Mouse (Mus musculus): Measurements from ENCODE around the gene Hormad2. TPM values are rescaled to one million over a fixed set of nuclear protein-coding genes. Genes with fewer than 3 reads are reported as not detected.
A peak's percentile ranks its signal among the peaks of the same experiment; 100 is the strongest.

The Hormad2 gene
- polyA plus RNA-seq, 1 experiment, result not detected

- 84% methylated on average over 1 of the region's 1 CpGs for whole genome bisulfite sequencing
- no peaks in the 10 kb centered on the region; the same call in 1 of the 2 replicates for H3K4me1 ChIP-seq (ENCODE audit: control insufficient read depth, insufficient read depth, low read length)
- H3K27ac ChIP-seq (ENCODE audit: control insufficient read depth, insufficient read depth, low read depth, low read length, poor library complexity), result no peak overlapping the region
- no peak overlapping the region for H3K4me3 ChIP-seq (replicated peaks; ENCODE audit: control insufficient read depth, low read depth, low read length)
- TF ChIP-seq POLR2A (IDR thresholded peaks at IDR 0.05; ENCODE audit: borderline replicate concordance, control insufficient read depth, low read depth, low read length) (no peak), CTCF (IDR thresholded peaks at IDR 0.05; ENCODE audit: control insufficient read depth, insufficient read depth, low read length) (no peak)
Observed at GRCm38 (mm10) chr11:4437318-4437717, 3.6 kb downstream of the Hormad2 start.

GRCm38 (mm10) chr11:4436631-4437030 lies 4.3 kb downstream of the Hormad2 start:
- Histone ChIP-seq H3K4me1 (ENCODE audit: control insufficient read depth, insufficient read depth, low read length) (no peaks in the 10 kb centered on the region), H3K27ac (ENCODE audit: control insufficient read depth, insufficient read depth, low read depth, low read length, poor library complexity) (no peak overlapping the region), H3K4me3 (replicated peaks; ENCODE audit: control insufficient read depth, low read depth, low read length) (no peak overlapping the region)
- 65% methylated on average over 3 of the region's 3 CpGs for WGBS
- TF ChIP-seq CTCF (IDR thresholded peaks at IDR 0.05; ENCODE audit: control insufficient read depth, insufficient read depth, low read length) (no peak), POLR2A (IDR thresholded peaks at IDR 0.05; ENCODE audit: borderline replicate concordance, control insufficient read depth, low read depth, low read length) (no peak)

GRCm38 (mm10) chr11:4434461-4434860 lies 6.4 kb downstream of the Hormad2 start:
- no peak for TF ChIP-seq CTCF (IDR thresholded peaks at IDR 0.05; ENCODE audit: control insufficient read depth, insufficient read depth, low read length)
- TF ChIP-seq POLR2A (IDR thresholded peaks at IDR 0.05; ENCODE audit: borderline replicate concordance, control insufficient read depth, low read depth, low read length), result no peak
- 64% methylated on average over 4 of the region's 4 CpGs for WGBS
- Histone ChIP-seq H3K4me3 (replicated peaks; ENCODE audit: control insufficient read depth, low read depth, low read length) (no peak overlapping the region), H3K4me1 (ENCODE audit: control insufficient read depth, insufficient read depth, low read length) (no peaks in the 10 kb centered on the region), H3K27ac (ENCODE audit: control insufficient read depth, insufficient read depth, low read depth, low read length, poor library complexity) (no peak overlapping the region)

GRCm38 (mm10) chr11:4423818-4424217 lies 17.1 kb downstream of the Hormad2 start:
- no peak overlapping the region for H3K27ac ChIP-seq (ENCODE audit: control insufficient read depth, insufficient read depth, low read depth, low read length, poor library complexity)
- H3K4me1 ChIP-seq (ENCODE audit: control insufficient read depth, insufficient read depth, low read length), result peaks cover 3% of the 10 kb centered on the region; the same call in 1 of the 2 replicates
- TF ChIP-seq POLR2A (IDR thresholded peaks at IDR 0.05; ENCODE audit: borderline replicate concordance, control insufficient read depth, low read depth, low read length) (no peak), CTCF (IDR thresholded peaks at IDR 0.05; ENCODE audit: control insufficient read depth, insufficient read depth, low read length) (no peak)
- 4% methylated on average over 8 of the region's 8 CpGs for WGBS
- H3K4me3 ChIP-seq (replicated peaks; ENCODE audit: control insufficient read depth, low read depth, low read length), result no peak overlapping the region

GRCm38 (mm10) chr11:4422494-4423425 lies 18.1 kb downstream of the Hormad2 start:
- WGBS, result 46% methylated on average over 16 of the region's 16 CpGs
- Histone ChIP-seq H3K27ac (ENCODE audit: control insufficient read depth, insufficient read depth, low read depth, low read length, poor library complexity) (peak overlapping the region; percentile 19; the same call in 1 of the 2 replicates), H3K4me3 (replicated peaks; ENCODE audit: control insufficient read depth, low read depth, low read length) (no peak overlapping the region), H3K4me1 (ENCODE audit: control insufficient read depth, insufficient read depth, low read length) (peaks cover 3% of the 10 kb centered on the region; the same call in 1 of the 2 replicates)
- TF ChIP-seq POLR2A (IDR thresholded peaks at IDR 0.05; ENCODE audit: borderline replicate concordance, control insufficient read depth, low read depth, low read length), result no peak
- TF ChIP-seq CTCF (IDR thresholded peaks at IDR 0.05; ENCODE audit: control insufficient read depth, insufficient read depth, low read length), result no peak

- Histone ChIP-seq H3K4me3 (replicated peaks; ENCODE audit: control insufficient read depth, low read depth, low read length) (no peak overlapping the region), H3K4me1 (ENCODE audit: control insufficient read depth, insufficient read depth, low read length) (peaks cover 3% of the 10 kb centered on the region; the same call in 1 of the 2 replicates), H3K27ac (ENCODE audit: control insufficient read depth, insufficient read depth, low read depth, low read length, poor library complexity) (no peak overlapping the region)
- WGBS, result 16% methylated on average over 6 of the region's 6 CpGs
- TF ChIP-seq POLR2A (IDR thresholded peaks at IDR 0.05; ENCODE audit: borderline replicate concordance, control insufficient read depth, low read depth, low read length), result no peak
- TF ChIP-seq CTCF (IDR thresholded peaks at IDR 0.05; ENCODE audit: control insufficient read depth, insufficient read depth, low read length), result no peak
Observed at GRCm38 (mm10) chr11:4421933-4422488, 18.9 kb downstream of the Hormad2 start.

GRCm38 (mm10) chr11:4417986-4418385 lies 22.9 kb downstream of the Hormad2 start:
- 61% methylated on average over 3 of the region's 3 CpGs for WGBS
- TF ChIP-seq CTCF (IDR thresholded peaks at IDR 0.05; ENCODE audit: control insufficient read depth, insufficient read depth, low read length), result no peak
- no peak for TF ChIP-seq POLR2A (IDR thresholded peaks at IDR 0.05; ENCODE audit: borderline replicate concordance, control insufficient read depth, low read depth, low read length)
- Histone ChIP-seq H3K4me3 (replicated peaks; ENCODE audit: control insufficient read depth, low read depth, low read length) (no peak overlapping the region), H3K4me1 (ENCODE audit: control insufficient read depth, insufficient read depth, low read length) (peaks cover 3% of the 10 kb centered on the region; the same call in 1 of the 2 replicates), H3K27ac (ENCODE audit: control insufficient read depth, insufficient read depth, low read depth, low read length, poor library complexity) (no peak overlapping the region)

GRCm38 (mm10) chr11:4412294-4412693 lies 28.6 kb downstream of the Hormad2 start:
- WGBS, result 76% methylated on average over 4 of the region's 4 CpGs

More at GRCm38 (mm10) chr11:4412294-4412693, 28.6 kb downstream of the Hormad2 start:
- Histone ChIP-seq H3K4me1 (ENCODE audit: control insufficient read depth, insufficient read depth, low read length) (no peaks in the 10 kb centered on the region), H3K27ac (ENCODE audit: control insufficient read depth, insufficient read depth, low read depth, low read length, poor library complexity) (no peak overlapping the region), H3K4me3 (replicated peaks; ENCODE audit: control insufficient read depth, low read depth, low read length) (no peak overlapping the region)
- TF ChIP-seq CTCF (IDR thresholded peaks at IDR 0.05; ENCODE audit: control insufficient read depth, insufficient read depth, low read length) (no peak), POLR2A (IDR thresholded peaks at IDR 0.05; ENCODE audit: borderline replicate concordance, control insufficient read depth, low read depth, low read length) (no peak)
